Mouse (Mus musculus) forebrain, embryonic 14.5 days (tissue): ENCODE results near the gene Rubcn. TPM values are rescaled to one million over a fixed set of nuclear protein-coding genes. Genes with fewer than 3 reads are reported as not detected.
"Not testable (repeated sequence)": the region's sequence is repeated elsewhere in the genome, so short reads cannot be mapped to it uniquely, and the experiment has no call there.

Experiments used
- ATAC-seq: fragments of 200-750 bp; cut with Nextera tagmentation; 2 replicates; pipeline ENCODE4 v1.8.0; 2017; ENCODE audit warnings: mild to moderate bottlenecking, moderate library complexity
- DNase-seq: peaks from one replicate; pipeline ENCODE4 v3.0.0-alpha.2; 2015; ENCODE audit warnings: low spot score
- H3K27ac ChIP-seq: fragments of 300-500 bp; sonication (generic); 2 replicates; pipeline ENCODE4 v1.5.1; 2014; ENCODE audit warnings: low read depth, mild to moderate bottlenecking, control low read depth, low read length, moderate library complexity
- H3K27me3 ChIP-seq: fragments of 300-500 bp; sonication (generic); replicated peaks from 2 replicates; pipeline ENCODE4 v1.6.1; 2014; ENCODE audit warnings: low read length, control low read depth, mixed read lengths; ENCODE audit not compliant: control insufficient read depth, insufficient read depth
- H3K36me3 ChIP-seq: fragments of 300-500 bp; sonication (generic); 2 replicates; pipeline ENCODE4 v1.6.1; 2014; ENCODE audit warnings: low read length, control low read depth; ENCODE audit not compliant: control insufficient read depth, insufficient read depth
- H3K4me1 ChIP-seq: fragments of 300-500 bp; sonication (generic); 2 replicates; pipeline ENCODE4 v1.6.1; 2014; ENCODE audit warnings: antibody characterized with exemption, low read length, control low read depth; ENCODE audit not compliant: control insufficient read depth, insufficient read depth
- H3K4me2 ChIP-seq: fragments of 300-500 bp; sonication (generic); 2 replicates; pipeline ENCODE4 v1.6.1; 2014; ENCODE audit warnings: mild to moderate bottlenecking, control low read depth, low read length
- H3K4me3 ChIP-seq: fragments of 300-500 bp; sonication (generic); 2 replicates; pipeline ENCODE4 v1.5.1; 2014; ENCODE audit warnings: low read depth, low read length, control low read depth
- H3K9ac ChIP-seq: fragments of 300-500 bp; sonication (generic); 2 replicates; pipeline ENCODE4 v1.6.1; 2014; ENCODE audit warnings: mild to moderate bottlenecking, low read length, control low read depth, moderate library complexity
- H3K9me3 ChIP-seq: fragments of 300-500 bp; sonication (generic); replicated peaks from 2 replicates; pipeline ENCODE4 v1.6.1; 2016; ENCODE audit warnings: low read length, control low read depth, mixed read lengths; ENCODE audit not compliant: control insufficient read depth
- WGBS: fragments of 180-500 bp; shearing (Covaris S2); extraction: QIAGEN DNeasy Blood & Tissue Kit; methylation state at CpG from one replicate; pipeline ENCODE4 v1.1.7; 2014; 5-methylcytosine and 5-hydroxymethylcytosine counted together
- polyA plus RNA-seq: library from polyadenylated mRNA; unstranded; fragments of >200 nt; fragmentation: Nextera tagmentation; extraction: Ambion mirVana; gene quantifications from 2 replicates; pipeline ENCODE4 v1.2.1, GENCODE M21; 2014

The Rubcn gene
- polyA plus RNA-seq = 20.0 and 26.8 TPM in 2 replicates

- WGBS = under 1% methylated on average over 70 of the region's 83 CpGs
- no peaks in the 10 kb centered on the region for H3K36me3 ChIP-seq
- ATAC-seq = peak; percentile 98
- no peaks in the 10 kb centered on the region for H3K9me3 ChIP-seq
- peak within 1 kb of the TSS; percentile 92 for H3K4me3 ChIP-seq
- peak; percentile 97 for DNase-seq
- peak within 1 kb of the TSS; percentile 84 for H3K27ac ChIP-seq
- no peaks in the 10 kb centered on the region for H3K27me3 ChIP-seq
- peaks cover 12% of the 10 kb centered on the region for H3K4me1 ChIP-seq
- peak within 1 kb of the TSS; percentile 86 for H3K9ac ChIP-seq
- peak within 1 kb of the TSS; percentile 86 for H3K4me2 ChIP-seq
Measured at GRCm38 (mm10) chr16:32877343-32878156, at the start of gene Rubcn, which contains the start of gene Fyttd1. Gene Rubcn (minus strand): TSS chr16:32877766. Gene Fyttd1 (plus strand): TSS chr16:32877500.

- Histone ChIP-seq H3K4me3 (no peak overlapping the region), H3K4me1 (no peaks in the 10 kb centered on the region), H3K9ac (no peak overlapping the region), H3K27ac (no peak overlapping the region), H3K9me3 (no peaks in the 10 kb centered on the region), H3K4me2 (no peak overlapping the region), H3K27me3 (no peaks in the 10 kb centered on the region), H3K36me3 (0 out of 2 replicates have a peak, but pooled peaks cover 4% of the 10 kb centered on the region)
- DNase-seq (no peak), ATAC-seq (no peak)
- 90% methylated on average over 8 of the region's 8 CpGs for WGBS
Measured at GRCm38 (mm10) chr16:32927044-32927443, 49.5 kb upstream of the Rubcn start.

GRCm38 (mm10) chr16:32926629-32927028 lies 49.1 kb upstream of the Rubcn start:
- WGBS = 91% methylated on average over 9 of the region's 9 CpGs
- H3K27ac ChIP-seq, H3K4me3 ChIP-seq, ATAC-seq, H3K9me3 ChIP-seq, H3K36me3 ChIP-seq, DNase-seq, H3K9ac ChIP-seq, H3K27me3 ChIP-seq, H3K4me2 ChIP-seq, H3K4me1 ChIP-seq: not testable (repeated sequence)

- Histone ChIP-seq H3K27ac (no peak overlapping the region), H3K9ac (no peak overlapping the region), H3K36me3 (no peaks in the 10 kb centered on the region), H3K27me3 (no peaks in the 10 kb centered on the region), H3K4me1 (no peaks in the 10 kb centered on the region), H3K4me2 (peak overlapping the region; percentile 74), H3K4me3 (peak overlapping the region; percentile 98), H3K9me3 (no peaks in the 10 kb centered on the region)
- 74% methylated on average over 9 of the region's 9 CpGs for WGBS
- ATAC-seq (no peak), DNase-seq (no peak)
Measured at GRCm38 (mm10) chr16:32915292-32916068, 37.9 kb upstream of the Rubcn start.

- Histone ChIP-seq H3K36me3 (no peaks in the 10 kb centered on the region), H3K9me3 (no peaks in the 10 kb centered on the region), H3K4me3 (peak within 1 kb of the TSS; percentile 98), H3K27me3 (no peaks in the 10 kb centered on the region), H3K9ac (peak within 1 kb of the TSS; percentile 93), H3K27ac (peak within 1 kb of the TSS; percentile 59), H3K4me2 (peak within 1 kb of the TSS; percentile 74), H3K4me1 (no peaks in the 10 kb centered on the region)
- ATAC-seq (peak; percentile 96), DNase-seq (peak; percentile 94)
- WGBS = under 1% methylated on average over 83 of the region's 85 CpGs
Measured at GRCm38 (mm10) chr16:32913937-32914881, 36.6 kb upstream of the Rubcn start, which contains the start of gene Lrch3. Gene Lrch3 (plus strand): TSS chr16:32914100.

GRCm38 (mm10) chr16:32913212-32913611 lies 35.6 kb upstream of the Rubcn start:
- Histone ChIP-seq H3K27me3 (no peaks in the 10 kb centered on the region), H3K36me3 (no peaks in the 10 kb centered on the region), H3K4me2 (peak overlapping the region; percentile 66), H3K27ac (no peak overlapping the region), H3K9ac (no peak overlapping the region), H3K9me3 (no peaks in the 10 kb centered on the region), H3K4me1 (no peaks in the 10 kb centered on the region), H3K4me3 (peak overlapping the region; percentile 98; the same call in 1 of the 2 replicates)
- no peak for DNase-seq
- no peak for ATAC-seq
- WGBS = 71% methylated on average over 7 of the region's 7 CpGs

- ATAC-seq = no peak
- H3K27me3 ChIP-seq = no peaks in the 10 kb centered on the region
- no peak for DNase-seq
- H3K4me3 ChIP-seq = no peak overlapping the region
- no peak overlapping the region for H3K4me2 ChIP-seq
- H3K27ac ChIP-seq = no peak overlapping the region
- H3K36me3 ChIP-seq = peaks cover 30% of the 10 kb centered on the region
- H3K9ac ChIP-seq = no peak overlapping the region
- H3K9me3 ChIP-seq = no peaks in the 10 kb centered on the region
- 93% methylated on average over 8 of the region's 8 CpGs for WGBS
- no peaks in the 10 kb centered on the region for H3K4me1 ChIP-seq
Measured at GRCm38 (mm10) chr16:32906727-32907126, 29.2 kb upstream of the Rubcn start.

GRCm38 (mm10) chr16:32906186-32906585 lies 28.6 kb upstream of the Rubcn start:
- H3K36me3 ChIP-seq = peaks cover 33% of the 10 kb centered on the region
- DNase-seq (no peak), ATAC-seq (no peak)
- no peak overlapping the region for H3K9ac ChIP-seq
- no peaks in the 10 kb centered on the region for H3K27me3 ChIP-seq
- no peak overlapping the region for H3K4me2 ChIP-seq
- H3K9me3 ChIP-seq = no peaks in the 10 kb centered on the region
- no peak overlapping the region for H3K27ac ChIP-seq
- no peak overlapping the region for H3K4me3 ChIP-seq
- WGBS = 89% methylated on average over 2 of the region's 2 CpGs
- H3K4me1 ChIP-seq = no peaks in the 10 kb centered on the region
